Comparison of ENCODE assay signal across 9 mouse cellular contexts in genomic region chr4:128655446-128655845, GRCm38 (mm10). TPM values are rescaled to one million over a fixed set of nuclear protein-coding genes. Genes with fewer than 3 reads are reported as not detected.
DNase-seq lines count a peak whose midpoint lies in the region; ATAC-seq and TF ChIP-seq lines count a peak whose summit lies in the region.
"Had no signal": no experiment of that assay in that cellular context is flagged by ENCODE, and none has a peak within 500 bp of the region (broad histone marks: within the 10 kb centered on the region; RNA-seq: fewer than 3 reads in every experiment).

No protein-coding gene starts in this region.

- H3K4me2 ChIP-seq in hindbrain, embryonic 15.5 days, result peak overlapping the region; percentile 89
- peak overlapping the region; percentile 72 for H3K4me2 ChIP-seq in midbrain, embryonic 15.5 days

- ATAC-seq in hindbrain, embryonic 15.5 days (ENCODE audit: low FRiP score, low read depth), result no peak
- no peak for ATAC-seq in midbrain, embryonic 15.5 days (replicated peaks)

- peak; percentile 24 for DNase-seq in kidney, adult 18-20 months
- DNase-seq in kidney, adult 11 months, result no peak
- DNase-seq in frontal cortex, postnatal 25 days (ENCODE audit: low spot score in 2 of 2), result no peak
- DNase-seq in left cerebral cortex, postnatal 4 days, result no peak
- DNase-seq in layer of hippocampus, postnatal 10 days (ENCODE audit: low spot score in 2 of 2), result no peak

- no peak for TF ChIP-seq CTCF in cortical plate, adult 2 months (IDR thresholded peaks at IDR 0.05; ENCODE audit: extremely low read depth, insufficient read depth, low read length)

- H3K36me3 ChIP-seq in hindbrain, embryonic 15.5 days, result no peaks in the 10 kb centered on the region
- H3K36me3 ChIP-seq in midbrain, embryonic 15.5 days (replicated peaks), result no peaks in the 10 kb centered on the region

- peak overlapping the region; percentile 92 for H3K4me3 ChIP-seq in cortical plate, adult 2 months (ENCODE audit: insufficient read depth, low read length)
- peak overlapping the region; percentile 84 for H3K4me3 ChIP-seq in hindbrain, embryonic 15.5 days
- H3K4me3 ChIP-seq in midbrain, embryonic 15.5 days, result peak overlapping the region; percentile 60

- 5% methylated on average over 12 of the region's 12 CpGs for WGBS in hindbrain, embryonic 15.5 days
- WGBS in midbrain, embryonic 15.5 days, result 3% methylated on average over 12 of the region's 12 CpGs

- peak overlapping the region; percentile 89 for H3K27ac ChIP-seq in cortical plate, adult 2 months (ENCODE audit: insufficient read depth, low read length)
- peak overlapping the region; percentile 92 for H3K27ac ChIP-seq in hindbrain, embryonic 15.5 days (replicated peaks)
- H3K27ac ChIP-seq in midbrain, embryonic 15.5 days, result peak overlapping the region; percentile 80

- peak overlapping the region; percentile 86 for H3K9ac ChIP-seq in hindbrain, embryonic 15.5 days
- H3K9ac ChIP-seq in midbrain, embryonic 15.5 days, result peak overlapping the region; percentile 66

- H3K27me3 ChIP-seq in hindbrain, embryonic 15.5 days, result no peaks in the 10 kb centered on the region
- no peaks in the 10 kb centered on the region for H3K27me3 ChIP-seq in midbrain, embryonic 15.5 days (replicated peaks)
- H3K27me3 ChIP-seq: Patski had no signal

- no peak for TF ChIP-seq POLR2A in cortical plate, adult 2 months (IDR thresholded peaks at IDR 0.05; ENCODE audit: extremely low read depth, insufficient read depth, low read length)

- intact Hi-C loops in left cerebral cortex, postnatal 4 days (cut with DNase I), result no loop called here

- no peaks in the 10 kb centered on the region for H3K9me3 ChIP-seq in hindbrain, embryonic 15.5 days
- H3K9me3 ChIP-seq in midbrain, embryonic 15.5 days, result no peaks in the 10 kb centered on the region

- peaks cover 7% of the 10 kb centered on the region for H3K4me1 ChIP-seq in cortical plate, adult 2 months (ENCODE audit: control insufficient read depth, insufficient read depth, low read length)
- peaks cover 43% of the 10 kb centered on the region for H3K4me1 ChIP-seq in hindbrain, embryonic 15.5 days (replicated peaks)
- H3K4me1 ChIP-seq in midbrain, embryonic 15.5 days, result peaks cover 26% of the 10 kb centered on the region

RNA-seq across cellular contexts. Expression of gene Phc2, which starts 0.9 kb away (rescaled TPM):
- polyA plus RNA-seq in cortical plate, adult 2 months (2012; rRNA removed), result 88.5 and 92.4 TPM in 2 replicates
- polyA plus RNA-seq in hindbrain, embryonic 15.5 days (2015; fragmentation: Nextera tagmentation; extraction: Ambion mirVana), result 67.0 and 71.5 TPM in 2 replicates
- polyA plus RNA-seq in midbrain, embryonic 15.5 days (2015; fragmentation: Nextera tagmentation; extraction: Ambion mirVana), result 70.0 and 72.2 TPM in 2 replicates
- 10 to 100 TPM; 90.7 to 95.1 TPM for total RNA-seq in left cerebral cortex, postnatal 4 days (2021)
- total RNA-seq in layer of hippocampus, postnatal 10 days (2021), result 10 to 100 TPM; 81.1 to 82.9 TPM

RNA-seq across cellular contexts. Expression of gene Tlr12, which starts 37.0 kb away (rescaled TPM):
- 0.91 and 1.0 TPM in 2 replicates for polyA plus RNA-seq in cortical plate, adult 2 months (2012; rRNA removed)
- 1.5 and 2.0 TPM in 2 replicates for polyA plus RNA-seq in hindbrain, embryonic 15.5 days (2015; fragmentation: Nextera tagmentation; extraction: Ambion mirVana)
- polyA plus RNA-seq in midbrain, embryonic 15.5 days (2015; fragmentation: Nextera tagmentation; extraction: Ambion mirVana), result 1.9 and 2.5 TPM in 2 replicates
- 1 to 10 TPM; 1.2 to 1.4 TPM for total RNA-seq in left cerebral cortex, postnatal 4 days (2021)
- total RNA-seq in layer of hippocampus, postnatal 10 days (2021), result 1 to 10 TPM in 1 of 2 experiments, under 1 TPM in 1; 0.87 to 1.8 TPM
- polyA plus RNA-seq: Patski had no signal

RNA-seq across cellular contexts. Expression of gene Zscan20, which starts 45.5 kb away (rescaled TPM):
- polyA plus RNA-seq in cortical plate, adult 2 months (2012; rRNA removed), result 4.2 and 4.5 TPM in 2 replicates
- 4.2 and 4.8 TPM in 2 replicates for polyA plus RNA-seq in hindbrain, embryonic 15.5 days (2015; fragmentation: Nextera tagmentation; extraction: Ambion mirVana)
- 5.3 and 6.1 TPM in 2 replicates for polyA plus RNA-seq in midbrain, embryonic 15.5 days (2015; fragmentation: Nextera tagmentation; extraction: Ambion mirVana)
- 1 to 10 TPM; 7.5 to 9.5 TPM for total RNA-seq in left cerebral cortex, postnatal 4 days (2021)
- 1 to 10 TPM; 5.4 to 7.7 TPM for total RNA-seq in layer of hippocampus, postnatal 10 days (2021)
